Comparison of ENCODE assay signal across 13 mouse cellular contexts in the genomic region with DNA sequence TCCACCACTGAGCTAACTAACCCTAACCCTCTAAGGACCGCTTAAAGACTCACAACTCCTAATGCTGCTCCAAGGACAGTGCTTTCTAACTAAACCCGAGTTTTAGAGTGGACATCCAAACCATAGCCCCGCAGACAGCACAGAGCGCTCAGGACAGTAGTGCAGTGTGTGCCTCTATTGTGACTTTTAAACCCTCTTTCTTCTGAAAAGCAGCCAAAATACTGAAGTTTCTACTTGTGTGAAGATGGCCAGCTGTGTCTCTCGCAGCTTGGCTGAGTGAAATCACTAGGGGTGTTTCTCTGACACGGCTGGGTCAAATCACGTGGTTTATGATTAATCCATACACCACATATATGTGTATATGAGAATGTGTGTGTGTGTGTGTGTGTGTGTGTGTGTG. TPM values are rescaled to one million over a fixed set of nuclear protein-coding genes. Genes with fewer than 3 reads are reported as not detected.
"Had no signal": no experiment of that assay in that cellular context is flagged by ENCODE, and none has a peak within 500 bp of the region (broad histone marks: within the 10 kb centered on the region; RNA-seq: fewer than 3 reads in every experiment).

No protein-coding gene starts in this region.

- H3K4me1 ChIP-seq: limb, embryonic 10.5 days; midbrain, embryonic 13.5 days had no signal

- H3K9me3 ChIP-seq: limb, embryonic 10.5 days; liver, embryonic 15.5 days; midbrain, embryonic 13.5 days had no signal

- ATAC-seq: midbrain, embryonic 13.5 days had no signal

- DNase-seq: kidney, adult 2 months; kidney, postnatal 10 days; kidney, postnatal 4 days; right cerebral cortex, postnatal 14 days; thymus, adult 18-20 months; thymus, postnatal 14 days had no signal

- H3K27me3 ChIP-seq: liver, embryonic 15.5 days; midbrain, embryonic 13.5 days had no signal

- H3K4me2 ChIP-seq: hindbrain, embryonic 14.5 days; liver, embryonic 11.5 days; liver, embryonic 15.5 days; midbrain, embryonic 13.5 days had no signal

- H3K27ac ChIP-seq: hindbrain, embryonic 14.5 days; layer of hippocampus, adult 2 months; limb, embryonic 10.5 days; liver, embryonic 15.5 days; midbrain, embryonic 13.5 days had no signal

- H3K36me3 ChIP-seq: limb, embryonic 10.5 days; liver, embryonic 15.5 days; midbrain, embryonic 13.5 days had no signal

- H3K9ac ChIP-seq: hindbrain, embryonic 14.5 days; liver, embryonic 15.5 days; midbrain, embryonic 13.5 days had no signal

- H3K4me3 ChIP-seq: layer of hippocampus, adult 2 months; limb, embryonic 10.5 days; liver, embryonic 15.5 days; midbrain, embryonic 13.5 days had no signal

RNA-seq across cellular contexts. Expression of gene Serp2, which starts 33.4 kb away (rescaled TPM):
- total RNA-seq: megakaryocyte progenitor cell, adult 5-6 weeks had no signal
